Comparison of ENCODE assay signal across 21 mouse cellular contexts in genomic region chr15:40280551-40280950, GRCm38 (mm10).
A peak's percentile ranks its signal among the peaks of the same experiment; 100 is the strongest.
DNase-seq lines count a peak whose midpoint lies in the region; ATAC-seq and TF ChIP-seq lines count a peak whose summit lies in the region.
"Had no signal": no experiment of that assay in that cellular context is flagged by ENCODE, and none has a peak within 500 bp of the region (broad histone marks: within the 10 kb centered on the region; RNA-seq: fewer than 3 reads in every experiment).

No protein-coding gene starts in this region.

- no peak for DNase-seq in forebrain, embryonic 10.5 days (ENCODE audit: extremely low spot score, low spot score)
- DNase-seq in brain, embryonic 14.5 days (ENCODE audit: low read depth), result peak; percentile 58
- DNase-seq in layer of hippocampus, adult 18-20 months (ENCODE audit: low spot score in 2 of 2), result peak; percentile 13 to 69
- DNase-seq in layer of hippocampus, postnatal 25 days (ENCODE audit: extremely low spot score in 1 of 2, low spot score in 1 of 2), result peak; percentile 8 to 12
- DNase-seq in stomach, postnatal 0 days (ENCODE audit: low spot score), result no peak
- DNase-seq: adrenal gland, postnatal 25 days; cerebellum, adult 8-10 months; kidney, postnatal 4 days; thymus, adult 18-20 months; thymus, postnatal 4 days had no signal

- H3K9me3 ChIP-seq in forebrain, embryonic 13.5 days (replicated peaks), result no peaks in the 10 kb centered on the region
- peaks cover 1% of the 10 kb centered on the region; the same call in 1 of the 2 replicates for H3K9me3 ChIP-seq in forebrain, embryonic 10.5 days
- no peaks in the 10 kb centered on the region for H3K9me3 ChIP-seq in stomach, postnatal 0 days (ENCODE audit: control insufficient read depth, low read length)
- H3K9me3 ChIP-seq: embryonic facial prominence, embryonic 13.5 days; hindbrain, embryonic 13.5 days; kidney, embryonic 15.5 days; limb, embryonic 15.5 days; liver, embryonic 15.5 days; midbrain, embryonic 10.5 days had no signal

- H3K27me3 ChIP-seq in forebrain, embryonic 13.5 days, result no peaks in the 10 kb centered on the region
- H3K27me3 ChIP-seq in forebrain, embryonic 10.5 days (ENCODE audit: poor library complexity, severe bottlenecking), result no peaks in the 10 kb centered on the region
- H3K27me3 ChIP-seq in stomach, postnatal 0 days (ENCODE audit: control insufficient read depth, insufficient read depth, low read length), result no peaks in the 10 kb centered on the region
- H3K27me3 ChIP-seq: CH12.LX; embryonic facial prominence, embryonic 13.5 days; heart, embryonic 13.5 days; hindbrain, embryonic 13.5 days; kidney, embryonic 15.5 days; limb, embryonic 15.5 days; liver, embryonic 15.5 days had no signal

- no peaks in the 10 kb centered on the region for H3K36me3 ChIP-seq in forebrain, embryonic 13.5 days (ENCODE audit: poor library complexity, severe bottlenecking)
- no peaks in the 10 kb centered on the region for H3K36me3 ChIP-seq in forebrain, embryonic 10.5 days (replicated peaks)
- no peaks in the 10 kb centered on the region for H3K36me3 ChIP-seq in stomach, postnatal 0 days (ENCODE audit: control insufficient read depth, insufficient read depth, low read length)
- H3K36me3 ChIP-seq: embryonic facial prominence, embryonic 13.5 days; heart, embryonic 13.5 days; hindbrain, embryonic 13.5 days; kidney, embryonic 15.5 days; limb, embryonic 15.5 days; liver, embryonic 15.5 days; midbrain, embryonic 10.5 days had no signal

- H3K9ac ChIP-seq in forebrain, embryonic 13.5 days, result no peak overlapping the region
- no peak overlapping the region for H3K9ac ChIP-seq in stomach, postnatal 0 days (ENCODE audit: low read length)
- H3K9ac ChIP-seq: embryonic facial prominence, embryonic 13.5 days; heart, embryonic 13.5 days; hindbrain, embryonic 13.5 days; kidney, embryonic 15.5 days; limb, embryonic 15.5 days; liver, embryonic 15.5 days had no signal

- TF ChIP-seq EP300 in stomach, postnatal 0 days (optimal IDR thresholded peaks at IDR 0.05), result no peak

- no peaks in the 10 kb centered on the region for H3K4me1 ChIP-seq in forebrain, embryonic 13.5 days
- peaks cover 6% of the 10 kb centered on the region for H3K4me1 ChIP-seq in forebrain, embryonic 10.5 days
- H3K4me1 ChIP-seq in stomach, postnatal 0 days (replicated peaks; ENCODE audit: control insufficient read depth, insufficient read depth), result no peaks in the 10 kb centered on the region
- H3K4me1 ChIP-seq: embryonic facial prominence, embryonic 13.5 days; heart, embryonic 13.5 days; hindbrain, embryonic 13.5 days; kidney, embryonic 15.5 days; limb, embryonic 15.5 days; liver, embryonic 15.5 days; midbrain, embryonic 10.5 days had no signal

- no peak for TF ChIP-seq POLR2A in brain, embryonic 14.5 days (IDR thresholded peaks at IDR 0.05; ENCODE audit: borderline replicate concordance, extremely low read depth, insufficient read depth, insufficient read length, poor library complexity, severe bottlenecking)

- H3K4me2 ChIP-seq in forebrain, embryonic 13.5 days, result no peak overlapping the region
- no peak overlapping the region for H3K4me2 ChIP-seq in stomach, postnatal 0 days (replicated peaks; ENCODE audit: low read depth)
- H3K4me2 ChIP-seq: embryonic facial prominence, embryonic 13.5 days; heart, embryonic 13.5 days; hindbrain, embryonic 13.5 days; kidney, embryonic 15.5 days; limb, embryonic 15.5 days; liver, embryonic 15.5 days had no signal

- no peak overlapping the region for H3K4me3 ChIP-seq in forebrain, embryonic 13.5 days
- H3K4me3 ChIP-seq in forebrain, embryonic 10.5 days, result no peak overlapping the region
- H3K4me3 ChIP-seq in stomach, postnatal 0 days (ENCODE audit: low read depth, low read length), result no peak overlapping the region
- H3K4me3 ChIP-seq: embryonic facial prominence, embryonic 13.5 days; heart, embryonic 13.5 days; hindbrain, embryonic 13.5 days; kidney, embryonic 15.5 days; limb, embryonic 15.5 days; liver, embryonic 15.5 days; midbrain, embryonic 10.5 days had no signal

- ATAC-seq in forebrain, embryonic 13.5 days, result peak; percentile 59; the same call in 1 of the 2 replicates
- ATAC-seq in inflammation-experienced regulatory T-cells, adult 6 months, result no peak
- no peak for ATAC-seq in stomach, postnatal 0 days (ENCODE audit: low FRiP score, low TSS enrichment)

- H3K27ac ChIP-seq in forebrain, embryonic 13.5 days, result no peak overlapping the region
- no peak overlapping the region for H3K27ac ChIP-seq in forebrain, embryonic 10.5 days
- H3K27ac ChIP-seq in stomach, postnatal 0 days (replicated peaks), result no peak overlapping the region
- H3K27ac ChIP-seq: embryonic facial prominence, embryonic 13.5 days; heart, embryonic 13.5 days; hindbrain, embryonic 13.5 days; kidney, embryonic 15.5 days; limb, embryonic 15.5 days; liver, embryonic 15.5 days; macrophage; midbrain, embryonic 10.5 days had no signal

- no peak for TF ChIP-seq CTCF in brain, embryonic 14.5 days (IDR thresholded peaks at IDR 0.05; ENCODE audit: borderline replicate concordance, extremely low read depth, insufficient read depth, insufficient read length)
- no peak for TF ChIP-seq CTCF in stomach, postnatal 0 days (IDR thresholded peaks at IDR 0.05; ENCODE audit: low read depth)

Comparison
In these comparisons a context has a peak if more than half of its experiments do, and no peak if none do; other contexts are left out.
1. DNase-seq: peak in brain, embryonic 14.5 days (single experiment), layer of hippocampus, adult 18-20 months (2 of 2) and layer of hippocampus, postnatal 25 days (2 of 2); none in forebrain, embryonic 10.5 days (single experiment) and stomach, postnatal 0 days (single experiment).